Mouse (Mus musculus) kidney, adult 9 months (tissue): ENCODE results near the gene Esr1.
"Not testable (repeated sequence)": the region's sequence is repeated elsewhere in the genome, so short reads cannot be mapped to it uniquely, and the experiment has no call there.

Experiments
- DNase-seq: peaks from one replicate; pipeline ENCODE4 v3.0.0; 2022

Gene Esr1

DNA sequence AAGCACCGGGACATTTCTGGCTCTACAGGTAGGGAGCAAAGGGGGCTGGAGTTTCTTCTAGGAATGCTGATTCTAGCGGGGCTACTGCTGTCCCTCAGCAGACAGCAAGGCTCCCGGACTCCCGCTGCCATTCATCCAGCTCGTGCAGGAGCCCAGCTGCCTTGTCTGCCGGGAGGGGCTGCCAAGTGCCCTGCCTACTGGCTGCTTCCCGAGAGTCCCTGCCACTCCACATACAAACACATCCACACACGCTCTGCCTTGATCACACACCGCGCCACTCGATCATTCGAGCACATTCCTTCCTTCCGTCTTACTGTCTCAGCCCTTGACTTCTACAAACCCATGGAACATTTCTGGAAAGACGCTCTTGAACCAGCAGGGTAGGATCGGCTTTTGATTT is 98.5 kb downstream of the Esr1 start:
- DNase-seq, result peak; percentile 22

DNA sequence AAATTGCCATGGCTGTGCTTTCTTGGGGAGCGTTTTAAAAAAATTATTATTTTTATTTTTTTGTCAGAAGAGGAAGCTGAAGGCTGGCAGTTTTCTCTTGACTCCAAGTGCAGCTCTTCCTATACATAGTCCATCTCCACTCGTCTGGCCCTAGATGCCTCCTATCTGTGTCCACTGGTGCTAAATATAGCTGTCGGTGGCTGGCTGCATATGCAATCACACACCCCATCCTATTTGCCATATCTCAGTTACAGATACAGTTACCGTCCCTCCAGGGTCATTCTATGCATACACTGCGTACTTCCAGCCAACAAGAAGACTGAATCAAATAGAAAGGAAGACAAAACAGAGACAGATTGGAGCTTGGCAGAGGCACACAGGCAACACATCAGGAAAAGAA is 100.0 kb downstream of the Esr1 start:
- DNase-seq, result no peak

DNA sequence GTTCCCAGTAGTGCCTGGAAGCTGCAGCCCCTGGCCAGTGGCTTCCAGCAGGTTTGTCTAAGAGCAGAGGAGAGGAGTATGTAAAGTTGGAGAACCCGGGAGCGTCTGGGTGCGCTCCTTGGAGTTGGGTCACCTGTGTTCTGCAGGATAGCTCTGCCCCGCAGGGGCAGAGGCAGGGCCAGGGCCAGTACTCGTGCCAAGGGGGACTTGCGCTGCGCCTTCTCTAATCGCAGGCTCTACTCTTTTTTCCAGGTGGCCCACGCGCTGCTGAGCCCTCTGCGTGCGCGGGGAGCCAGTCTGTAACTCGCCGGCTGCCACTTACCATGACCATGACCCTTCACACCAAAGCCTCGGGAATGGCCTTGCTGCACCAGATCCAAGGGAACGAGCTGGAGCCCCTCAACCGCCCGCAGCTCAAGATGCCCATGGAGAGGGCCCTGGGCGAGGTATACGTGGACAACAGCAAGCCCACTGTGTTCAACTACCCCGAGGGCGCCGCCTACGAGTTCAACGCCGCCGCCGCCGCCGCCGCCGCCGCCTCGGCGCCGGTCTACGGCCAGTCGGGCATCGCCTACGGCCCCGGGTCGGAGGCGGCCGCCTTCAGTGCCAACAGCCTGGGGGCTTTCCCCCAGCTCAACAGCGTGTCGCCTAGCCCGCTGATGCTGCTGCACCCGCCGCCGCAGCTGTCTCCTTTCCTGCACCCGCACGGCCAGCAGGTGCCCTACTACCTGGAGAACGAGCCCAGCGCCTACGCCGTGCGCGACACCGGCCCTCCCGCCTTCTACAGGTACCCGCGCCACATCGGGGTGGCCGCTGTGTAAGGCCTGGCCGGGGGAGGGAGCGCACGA is 100.9 kb downstream of the Esr1 start:
- peak; percentile 8 for DNase-seq

DNA sequence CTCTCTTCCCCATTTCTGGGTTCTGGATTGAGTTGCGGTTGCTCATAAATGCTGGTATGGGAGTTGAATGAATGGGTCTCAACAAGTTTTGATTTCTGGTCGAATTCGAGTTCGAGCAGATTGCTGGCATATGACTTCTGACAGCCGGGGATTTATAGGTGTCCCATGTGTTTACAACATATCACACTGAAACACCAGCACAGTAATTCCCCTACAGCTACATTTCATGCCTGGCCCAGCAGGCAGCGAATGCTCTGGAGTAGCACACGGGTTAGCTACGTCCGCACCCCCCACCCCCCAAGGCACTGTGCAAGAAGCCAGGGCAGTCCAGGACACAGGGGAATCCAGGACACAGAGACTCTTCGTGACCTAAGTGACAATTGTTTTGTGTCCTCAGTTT is 102.0 kb downstream of the Esr1 start:
- no peak for DNase-seq

DNA sequence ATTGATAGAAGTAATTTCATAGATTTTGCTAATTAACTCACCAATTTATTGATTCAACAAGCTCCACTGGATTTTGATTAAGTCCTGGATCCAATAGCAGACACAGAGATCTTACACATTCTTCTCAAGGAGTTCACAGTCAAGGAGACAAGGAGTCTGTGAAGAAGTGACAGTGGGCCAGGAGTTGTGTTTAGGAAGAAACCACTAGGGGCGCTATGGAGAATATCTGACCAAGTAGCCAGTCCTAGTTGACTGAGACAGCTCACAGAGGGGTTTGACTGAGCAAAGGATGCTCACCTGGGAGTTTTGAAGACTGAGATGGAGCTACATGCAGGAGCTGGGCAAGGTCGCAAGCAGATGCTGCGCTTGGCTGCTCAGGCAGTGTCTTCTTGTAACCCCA is 113.5 kb downstream of the Esr1 start:
- DNase-seq, result peak; percentile 47

DNA sequence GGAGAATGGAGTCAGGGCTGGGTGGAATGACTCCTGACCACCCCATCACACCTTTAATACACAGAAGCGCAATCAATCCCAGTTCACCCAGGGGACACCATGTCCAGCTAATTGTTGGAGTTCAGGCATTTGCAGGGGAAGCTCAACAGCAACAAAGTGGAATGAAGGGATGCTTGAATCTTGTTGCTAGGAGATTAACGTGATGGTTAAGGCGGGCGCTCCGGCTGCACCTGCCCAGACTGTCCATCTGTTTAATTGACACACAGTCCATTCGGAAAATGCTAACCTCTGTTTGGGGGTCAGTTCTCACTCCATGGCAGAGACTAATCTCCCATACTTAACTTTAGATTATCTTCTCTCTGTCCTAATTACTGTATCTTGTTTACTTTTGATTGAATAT is 114.7 kb downstream of the Esr1 start:
- DNase-seq, result no peak

DNA sequence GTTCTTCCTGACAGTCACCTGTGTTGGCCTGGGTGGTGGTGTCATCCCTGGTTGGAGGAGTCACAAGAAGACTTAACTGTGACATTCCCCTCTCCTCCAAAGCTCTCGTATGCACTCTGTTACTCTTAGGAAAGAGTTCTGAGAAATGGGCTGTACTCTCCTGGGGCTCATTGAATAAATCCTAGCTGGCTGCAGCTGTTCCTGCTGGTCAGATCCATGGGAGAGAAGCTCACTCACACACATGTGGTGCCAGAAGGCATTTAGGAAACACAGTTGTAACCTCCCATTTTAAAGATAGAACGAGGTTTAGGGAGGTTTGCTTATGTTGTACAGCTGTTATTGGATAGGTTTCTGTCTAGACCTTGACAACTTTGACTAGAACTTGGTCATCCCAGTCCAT is 120.9 kb downstream of the Esr1 start:
- DNase-seq, result no peak

DNA sequence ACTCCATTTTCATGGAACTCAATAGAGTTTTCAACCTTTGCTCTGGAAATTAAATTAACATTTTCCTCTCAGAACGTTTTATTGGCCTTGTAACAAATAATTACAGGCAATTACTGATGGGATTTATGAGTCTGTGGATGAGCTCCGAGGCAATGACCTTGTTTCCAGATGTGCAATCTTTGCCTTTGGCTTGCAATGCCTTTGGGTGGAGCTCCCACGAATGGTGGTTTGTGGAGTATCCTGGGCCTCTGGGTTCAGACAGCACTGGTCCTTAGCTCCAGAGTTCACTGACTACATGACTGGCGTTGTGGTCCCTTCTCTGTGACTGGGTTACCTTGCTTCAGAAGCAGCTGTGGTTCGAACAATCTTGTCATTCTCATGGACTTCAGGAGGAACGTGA is 122.6 kb downstream of the Esr1 start:
- DNase-seq, result no peak

DNA sequence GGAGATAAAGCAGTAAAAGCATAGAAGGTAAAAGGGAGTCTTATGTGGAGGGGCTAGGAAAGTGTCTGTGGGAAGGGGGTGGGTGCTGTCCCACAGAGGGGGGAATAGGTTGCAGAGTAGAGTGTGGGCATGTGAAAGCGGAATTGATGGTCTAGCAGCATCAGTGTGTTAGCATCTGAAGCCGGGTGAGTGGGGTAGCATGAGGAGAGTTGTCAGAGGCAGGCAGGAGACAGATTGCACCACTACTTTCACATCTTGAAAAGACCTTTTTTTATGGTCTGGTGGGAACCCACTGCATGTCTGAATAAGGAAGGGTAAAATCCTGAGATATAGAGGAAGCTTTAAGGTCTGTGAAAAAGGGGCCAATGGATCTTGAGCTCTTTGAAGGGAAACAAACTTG is 123.5 kb downstream of the Esr1 start:
- no peak for DNase-seq

DNA sequence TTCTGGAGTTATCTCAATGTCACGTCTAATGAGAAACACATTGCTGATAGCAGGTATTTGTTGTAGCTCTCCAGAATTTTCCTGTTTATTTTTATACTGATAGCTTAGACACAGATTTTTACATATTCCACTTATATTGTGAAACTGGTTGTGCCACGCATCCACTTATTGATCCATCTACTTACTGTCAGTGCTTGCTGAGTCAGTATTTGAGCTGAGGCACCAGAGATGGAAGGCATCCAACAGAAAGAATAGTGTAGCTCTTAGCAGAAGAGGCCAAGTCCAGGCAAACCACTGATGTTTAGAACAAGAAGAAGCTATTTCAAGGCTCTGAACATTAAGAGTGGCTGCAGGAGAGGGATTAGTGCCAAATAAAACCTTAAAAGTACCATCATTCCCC is 126.9 kb downstream of the Esr1 start:
- DNase-seq, result no peak

DNA sequence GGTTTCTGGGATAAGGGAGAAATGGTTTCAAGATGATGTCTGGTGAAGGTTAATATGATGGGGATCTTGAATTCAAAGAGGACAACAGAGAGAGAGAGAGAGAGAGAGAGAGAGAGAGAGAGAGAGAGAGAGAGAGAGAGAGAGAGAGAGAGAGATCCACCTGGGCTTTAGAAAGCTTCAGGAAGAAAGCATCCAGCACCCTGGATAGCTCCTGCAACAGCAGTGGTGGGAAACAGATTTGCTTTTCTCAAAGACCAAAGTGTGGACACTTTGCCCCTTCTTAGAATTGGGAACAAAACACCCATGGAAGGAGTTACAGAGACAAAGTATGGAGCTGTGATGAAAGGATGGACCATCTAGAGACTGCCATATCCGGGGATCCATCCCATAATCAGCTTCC is 139.7 kb downstream of the Esr1 start:
- not testable (repeated sequence) for DNase-seq

DNA sequence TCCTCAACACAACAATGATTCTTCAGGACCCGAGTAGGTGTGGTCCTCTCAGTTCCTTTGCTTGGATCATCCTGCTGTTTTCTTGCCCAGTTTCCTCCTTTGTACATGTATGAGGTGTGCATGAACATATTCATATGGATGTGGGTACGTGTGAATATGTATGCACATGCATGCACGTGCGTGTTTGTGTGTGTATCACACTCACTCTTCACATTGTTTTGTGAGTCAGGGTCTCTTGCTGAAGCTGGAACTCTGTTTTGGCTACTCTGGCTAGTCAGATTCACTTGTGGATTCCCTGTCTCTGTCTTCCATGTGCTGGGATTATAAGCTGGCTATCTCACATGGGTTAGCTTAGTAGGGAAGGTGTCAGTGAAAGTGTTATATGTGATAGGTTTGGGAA is 141.6 kb downstream of the Esr1 start:
- no peak for DNase-seq

DNA sequence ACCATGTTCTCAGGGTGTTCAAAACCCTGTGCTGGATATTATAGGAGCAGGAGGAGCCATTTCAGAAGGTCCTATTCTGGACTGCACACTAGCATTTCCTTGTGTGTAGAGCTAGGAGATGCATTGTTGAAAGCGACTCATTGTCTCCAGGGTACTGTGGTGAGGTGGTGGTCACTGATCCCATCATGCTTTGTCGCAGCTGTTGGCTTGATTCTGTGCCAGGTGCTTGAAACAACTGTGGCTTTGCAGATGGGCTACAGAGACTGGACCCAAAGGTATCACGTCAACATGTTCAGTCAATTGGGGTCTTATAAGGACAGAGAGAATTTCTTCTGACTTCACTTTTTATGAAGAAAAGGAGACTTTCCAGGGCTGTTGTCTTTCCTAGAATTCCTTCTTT is 164.1 kb downstream of the Esr1 start:
- no peak for DNase-seq

DNA sequence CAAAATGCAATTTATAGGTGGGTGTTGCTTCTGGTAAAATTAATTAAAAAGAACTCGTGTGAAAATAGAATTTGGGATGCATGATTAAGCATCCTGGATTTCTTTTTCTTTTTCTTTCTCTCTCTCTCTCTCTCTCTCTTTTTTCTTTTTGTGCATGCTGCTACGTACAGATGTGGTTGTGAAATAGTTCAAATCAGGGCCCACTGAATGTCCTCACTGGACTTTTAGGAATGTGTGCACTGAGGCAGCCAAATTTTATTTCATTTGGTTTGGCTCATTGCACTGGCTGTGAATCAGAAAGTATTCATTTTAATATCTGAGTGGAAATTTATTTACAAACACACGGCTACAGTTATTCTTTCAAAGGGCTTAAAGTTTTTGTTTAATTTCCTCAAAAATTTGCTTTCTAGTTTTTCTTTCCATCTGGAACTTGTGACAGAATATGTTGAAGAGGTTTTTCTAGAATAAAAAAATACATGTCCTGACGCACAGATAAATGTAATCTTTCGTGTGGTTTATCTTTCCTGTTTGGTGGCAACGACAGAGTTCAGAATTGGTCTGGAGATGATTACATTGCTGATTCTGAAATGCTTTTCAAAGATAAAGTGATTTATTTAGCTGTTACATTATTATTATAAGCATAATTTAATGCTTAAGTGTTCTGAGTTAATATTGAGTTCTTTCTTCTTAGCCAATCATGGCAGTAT is 164.8 kb downstream of the Esr1 start:
- peak; percentile 30 for DNase-seq

DNA sequence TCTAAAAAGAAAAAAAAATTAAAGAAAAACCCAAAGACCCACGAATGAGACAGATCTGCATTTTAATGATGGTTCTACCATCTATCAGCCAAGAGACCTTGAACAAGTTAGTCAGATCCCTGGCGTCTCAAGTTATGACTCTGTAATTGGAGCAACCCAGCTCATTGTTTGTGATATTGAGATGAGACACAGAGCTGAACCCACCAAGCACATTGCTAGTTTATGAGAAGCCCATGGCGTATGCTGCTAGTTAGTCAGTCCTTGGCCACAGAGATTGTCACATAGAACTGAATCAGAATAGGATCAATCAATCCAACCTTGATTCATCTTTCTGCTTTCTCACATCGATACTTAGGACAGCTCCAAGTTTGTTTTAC is 165.3 kb downstream of the Esr1 start:
- DNase-seq, result no peak

DNA sequence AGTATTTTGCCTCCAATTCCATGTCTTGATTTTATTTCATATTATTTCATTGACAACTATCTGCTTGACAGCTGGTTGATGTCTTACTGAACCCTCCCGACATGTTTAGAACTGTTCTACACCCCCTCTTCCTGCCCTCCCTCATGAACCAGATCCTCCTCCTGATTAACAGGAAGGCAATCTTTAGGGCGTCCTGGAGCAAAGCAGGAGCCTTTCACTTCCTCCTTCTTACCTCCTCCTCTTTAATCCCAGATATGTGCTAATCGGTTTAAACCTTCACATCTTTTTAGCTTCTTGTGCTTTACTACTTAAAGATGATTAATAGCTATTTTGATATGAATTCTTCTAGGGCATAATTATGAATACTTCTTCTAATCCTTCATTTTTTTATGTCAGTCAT is 166.6 kb downstream of the Esr1 start:
- DNase-seq, result no peak

DNA sequence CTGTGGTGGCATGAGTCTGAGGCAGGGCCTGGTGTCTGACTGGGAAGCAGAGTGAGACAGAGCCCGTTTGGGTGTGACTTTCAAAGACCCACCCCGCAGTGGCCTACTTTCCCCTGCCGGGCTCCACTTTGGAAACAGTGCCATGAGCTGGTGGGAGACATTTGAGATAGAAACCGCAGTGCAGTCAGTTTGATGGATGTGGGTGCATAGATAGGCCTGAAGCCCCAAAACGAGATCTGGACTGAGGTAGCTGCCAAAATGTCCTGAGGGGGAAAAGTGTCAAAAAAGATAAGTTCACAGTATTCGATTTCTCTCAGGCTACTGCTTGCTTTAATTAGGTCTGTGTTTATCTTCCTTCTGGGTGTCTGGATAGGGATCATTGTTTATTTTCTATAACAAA is 169.5 kb downstream of the Esr1 start:
- DNase-seq, result no peak

DNA sequence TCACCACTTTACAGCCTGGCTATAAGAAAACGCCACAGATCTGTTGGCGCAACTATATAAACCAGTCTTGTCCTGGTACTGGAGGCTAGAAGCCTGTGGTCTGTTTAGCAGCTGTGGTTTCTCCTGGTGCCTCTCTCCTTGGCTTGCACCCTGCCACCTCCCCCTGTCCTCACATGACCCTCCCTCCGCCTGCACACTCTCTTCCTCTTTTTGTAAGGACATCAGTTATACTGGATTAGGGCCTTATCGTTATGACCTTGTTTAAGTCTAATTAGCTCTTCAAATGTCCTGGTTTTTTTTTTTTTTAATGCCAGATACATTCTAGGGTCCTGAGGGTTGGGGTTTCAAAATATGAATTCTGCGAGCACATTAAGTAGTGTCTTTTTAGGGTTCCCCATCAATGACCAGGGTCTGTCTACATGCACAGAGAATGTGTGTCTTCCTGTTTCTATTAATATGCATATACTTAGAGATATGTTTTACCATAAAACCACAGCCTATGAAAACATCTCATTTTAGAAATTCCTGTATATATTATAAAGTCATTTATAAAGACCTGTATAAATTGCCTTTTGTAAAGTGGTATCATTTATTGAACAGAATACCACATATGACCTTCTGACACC is 175.7 kb downstream of the Esr1 start:
- DNase-seq, result peak; percentile 6

DNA sequence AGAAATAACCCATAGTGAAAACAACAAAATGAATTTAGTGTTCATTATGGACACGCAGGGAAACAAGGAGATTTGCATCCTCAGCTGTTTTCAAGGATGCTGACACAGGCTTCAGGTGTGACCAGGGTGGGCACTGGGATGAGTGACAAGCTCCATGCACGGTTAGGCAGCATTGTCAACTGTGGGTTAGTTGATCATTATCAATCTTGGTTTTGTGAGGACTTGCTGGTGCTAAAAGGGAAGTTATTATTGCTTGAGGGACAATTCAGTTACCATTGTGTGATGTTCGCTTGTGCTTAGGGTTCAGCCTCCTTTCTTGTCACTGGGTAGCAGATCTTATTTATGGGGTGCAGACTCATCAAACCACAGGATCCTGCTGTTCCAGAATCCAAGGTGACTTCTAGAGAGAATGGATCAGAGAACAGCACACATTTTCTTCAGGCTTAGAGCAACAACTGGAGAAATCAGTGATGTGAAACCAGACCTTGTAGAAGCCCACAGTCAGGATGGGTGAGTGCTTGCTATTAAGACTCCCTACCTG is 186.9 kb downstream of the Esr1 start:
- no peak for DNase-seq

DNA sequence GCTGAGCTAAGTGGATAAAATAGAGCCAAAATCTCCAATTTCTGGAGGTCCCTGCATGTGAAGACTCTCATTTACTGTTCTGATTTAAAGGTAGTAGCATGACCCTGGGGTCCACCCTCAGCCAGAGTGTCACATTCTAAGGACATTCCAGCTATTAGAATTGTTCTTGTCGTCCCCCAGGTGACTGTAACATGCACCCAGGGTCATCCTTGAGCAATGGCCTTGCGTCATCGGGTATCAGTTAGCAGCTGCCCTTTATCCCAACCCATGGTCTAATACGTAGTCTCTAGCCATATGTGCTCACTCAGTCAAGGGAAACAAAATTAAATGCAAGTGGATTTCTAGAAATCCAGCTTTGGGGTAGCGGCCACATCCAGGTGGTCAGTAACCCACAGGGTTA is 213.0 kb downstream of the Esr1 start:
- DNase-seq, result no peak

DNA sequence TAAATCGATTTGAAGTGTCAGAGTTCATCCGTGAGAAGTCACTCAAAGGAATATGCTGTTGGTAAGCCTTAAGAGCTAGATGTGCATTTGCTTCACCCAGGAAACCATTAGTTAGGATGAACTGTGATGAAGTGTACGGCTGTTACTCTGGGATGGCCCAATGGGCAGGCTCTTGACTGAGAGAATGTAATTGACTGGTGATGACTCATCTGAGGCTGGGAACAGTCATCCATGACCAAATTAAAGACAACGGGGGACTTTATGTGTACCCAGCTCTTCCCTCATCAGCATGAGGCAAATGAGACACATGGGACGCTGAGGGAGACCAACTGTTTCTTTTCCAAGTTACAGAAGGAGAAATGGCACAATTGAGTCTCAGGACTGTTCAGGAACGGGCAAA is 219.2 kb downstream of the Esr1 start:
- DNase-seq, result no peak

DNA sequence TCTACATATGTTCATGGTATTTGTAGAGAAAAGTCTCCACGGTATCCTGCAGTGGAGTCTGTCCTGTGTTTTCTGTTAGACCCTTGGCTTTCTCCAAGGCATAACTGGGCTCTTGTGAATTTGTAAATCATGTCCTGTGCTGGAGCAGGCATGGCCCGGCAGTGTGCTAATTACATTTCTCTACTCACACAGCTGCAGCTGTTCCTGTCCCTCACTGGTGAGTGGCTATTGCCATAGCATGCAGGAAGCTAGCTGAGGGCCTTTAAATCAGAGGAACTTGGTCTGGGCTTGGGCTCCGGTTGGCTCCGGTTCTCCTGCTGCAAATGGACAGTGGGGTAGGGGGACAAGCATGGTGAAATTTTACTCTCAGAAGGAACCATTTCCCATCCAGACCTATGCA is 226.7 kb downstream of the Esr1 start:
- DNase-seq, result no peak

DNA sequence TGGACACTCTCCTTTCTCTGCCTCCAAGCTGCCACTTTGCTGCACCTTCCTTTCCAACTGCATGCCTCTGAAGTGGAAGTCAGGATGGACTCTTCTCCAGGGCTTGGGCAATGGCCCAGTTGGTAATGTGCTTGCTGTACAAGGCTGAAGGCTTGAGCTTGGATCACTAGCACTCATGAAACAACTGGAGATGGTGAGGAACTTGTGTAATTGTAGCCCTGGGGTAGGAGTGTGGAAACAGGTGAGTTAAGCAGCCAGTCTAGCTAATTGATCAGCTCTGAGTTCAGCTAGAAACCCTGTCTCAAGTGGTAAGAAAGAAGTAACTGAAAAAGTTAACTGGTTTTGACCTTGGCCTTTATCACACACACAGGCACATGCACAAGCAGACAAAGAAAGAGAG is 229.6 kb downstream of the Esr1 start:
- no peak for DNase-seq

DNA sequence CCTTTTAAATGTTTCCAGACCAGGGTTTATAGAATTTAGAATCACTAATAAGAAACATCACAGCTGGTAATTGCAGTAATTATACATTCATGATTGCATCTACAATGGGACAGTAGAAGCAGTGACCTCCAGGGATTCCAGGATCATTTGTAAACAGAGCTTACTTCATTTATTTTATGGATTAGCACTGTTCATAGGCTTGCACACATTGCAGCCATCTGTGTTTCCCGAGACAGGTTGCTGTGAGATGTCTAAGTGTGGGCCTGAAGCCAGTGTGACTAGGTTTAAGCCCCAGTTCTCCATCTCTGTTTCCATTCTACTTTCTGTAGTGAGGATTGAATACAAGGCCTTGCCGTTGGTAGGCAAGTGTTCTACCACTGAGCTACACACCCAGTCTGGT is 236.1 kb downstream of the Esr1 start:
- DNase-seq, result no peak
